ENCODE assay signal across 15 mouse cellular contexts in genomic region chr14:114880291-114880690, GRCm38 (mm10).
DNase-seq lines count a peak whose midpoint lies in the region; ATAC-seq and TF ChIP-seq lines count a peak whose summit lies in the region.
"Had no signal": no experiment of that assay in that cellular context is flagged by ENCODE, and none has a peak within 500 bp of the region (broad histone marks: within the 10 kb centered on the region; RNA-seq: fewer than 3 reads in every experiment).

No protein-coding gene starts in this region.

- no peak for TF ChIP-seq CTCF in lung, embryonic 14.5 days (IDR thresholded peaks at IDR 0.05; ENCODE audit: low read depth)
- no peak for TF ChIP-seq CTCF in lung, postnatal 0 days (IDR thresholded peaks at IDR 0.05)
- peak; percentile 49 for TF ChIP-seq CTCF in forebrain, postnatal 0 days (IDR thresholded peaks at IDR 0.05; ENCODE audit: low read depth)
- peak; percentile 23; the same call in 1 of the 2 replicates for TF ChIP-seq CTCF in stomach, postnatal 0 days (IDR thresholded peaks at IDR 0.05; ENCODE audit: low read depth)

- peak; percentile 16 for DNase-seq in lung, embryonic 14.5 days
- no peak for DNase-seq in lung, postnatal 0 days (ENCODE audit: low spot score)
- DNase-seq in forebrain, postnatal 0 days: peak; percentile 40
- no peak for DNase-seq in liver, embryonic 13.5 days
- DNase-seq in stomach, postnatal 0 days (ENCODE audit: low spot score): no peak
- DNase-seq in adrenal gland, postnatal 10 days: no peak
- no peak for DNase-seq in adrenal gland, adult 8-10 months
- DNase-seq: cerebellum, adult 9-11 months; gastrocnemius, postnatal 14 days; kidney, adult 8-10 months; spleen, adult 18-20 months; thymus, adult 2 months had no signal

- H3K27ac ChIP-seq in lung, embryonic 14.5 days (ENCODE audit: low read depth): no peak overlapping the region
- no peak overlapping the region for H3K27ac ChIP-seq in lung, postnatal 0 days (ENCODE audit: low read length)
- H3K27ac ChIP-seq in forebrain, postnatal 0 days (ENCODE audit: low read depth, low read length): no peak overlapping the region
- H3K27ac ChIP-seq in liver, embryonic 13.5 days: no peak overlapping the region
- no peak overlapping the region for H3K27ac ChIP-seq in stomach, postnatal 0 days (replicated peaks)
- H3K27ac ChIP-seq: liver, embryonic 15.5 days had no signal

- H3K9me3 ChIP-seq in lung, embryonic 14.5 days (ENCODE audit: low read depth, low read length): no peaks in the 10 kb centered on the region
- H3K9me3 ChIP-seq in lung, postnatal 0 days (ENCODE audit: low read length): no peaks in the 10 kb centered on the region
- H3K9me3 ChIP-seq in forebrain, postnatal 0 days (ENCODE audit: low read length): no peaks in the 10 kb centered on the region
- no peaks in the 10 kb centered on the region for H3K9me3 ChIP-seq in liver, embryonic 13.5 days (replicated peaks)
- H3K9me3 ChIP-seq in stomach, postnatal 0 days (ENCODE audit: control insufficient read depth, low read length): no peaks in the 10 kb centered on the region
- H3K9me3 ChIP-seq: liver, embryonic 15.5 days; megakaryocyte, embryonic 14.5 days had no signal

- H3K4me3 ChIP-seq in lung, embryonic 14.5 days (ENCODE audit: low read depth, low read length): no peak overlapping the region
- no peak overlapping the region for H3K4me3 ChIP-seq in lung, postnatal 0 days (ENCODE audit: low read depth, low read length)
- H3K4me3 ChIP-seq in forebrain, postnatal 0 days (ENCODE audit: low read depth, low read length): no peak overlapping the region
- H3K4me3 ChIP-seq in liver, embryonic 13.5 days (replicated peaks): no peak overlapping the region
- H3K4me3 ChIP-seq in stomach, postnatal 0 days (ENCODE audit: low read depth, low read length): no peak overlapping the region
- H3K4me3 ChIP-seq: liver, embryonic 15.5 days; megakaryocyte, embryonic 14.5 days had no signal

- H3K4me1 ChIP-seq in lung, embryonic 14.5 days (ENCODE audit: insufficient read depth): no peaks in the 10 kb centered on the region
- H3K4me1 ChIP-seq in lung, postnatal 0 days (ENCODE audit: insufficient read depth, low read depth, low read length): no peaks in the 10 kb centered on the region
- H3K4me1 ChIP-seq in forebrain, postnatal 0 days (ENCODE audit: insufficient read depth): no peaks in the 10 kb centered on the region
- H3K4me1 ChIP-seq in liver, embryonic 13.5 days (replicated peaks): no peaks in the 10 kb centered on the region
- H3K4me1 ChIP-seq in stomach, postnatal 0 days (replicated peaks; ENCODE audit: control insufficient read depth, insufficient read depth): no peaks in the 10 kb centered on the region
- H3K4me1 ChIP-seq: liver, embryonic 15.5 days had no signal

- no peaks in the 10 kb centered on the region for H3K36me3 ChIP-seq in lung, embryonic 14.5 days (ENCODE audit: insufficient read depth)
- H3K36me3 ChIP-seq in lung, postnatal 0 days (ENCODE audit: insufficient read depth, low read length): no peaks in the 10 kb centered on the region
- H3K36me3 ChIP-seq in forebrain, postnatal 0 days (ENCODE audit: insufficient read depth): no peaks in the 10 kb centered on the region
- H3K36me3 ChIP-seq in liver, embryonic 13.5 days: no peaks in the 10 kb centered on the region
- H3K36me3 ChIP-seq in stomach, postnatal 0 days (ENCODE audit: control insufficient read depth, insufficient read depth, low read length): no peaks in the 10 kb centered on the region
- H3K36me3 ChIP-seq: liver, embryonic 15.5 days had no signal

- no peaks in the 10 kb centered on the region for H3K27me3 ChIP-seq in lung, embryonic 14.5 days (ENCODE audit: insufficient read depth, low read length)
- H3K27me3 ChIP-seq in lung, postnatal 0 days (replicated peaks; ENCODE audit: insufficient read depth, low read length): no peaks in the 10 kb centered on the region
- H3K27me3 ChIP-seq in forebrain, postnatal 0 days (ENCODE audit: insufficient read depth, low read length): no peaks in the 10 kb centered on the region
- H3K27me3 ChIP-seq in liver, embryonic 13.5 days: no peaks in the 10 kb centered on the region
- H3K27me3 ChIP-seq in stomach, postnatal 0 days (ENCODE audit: control insufficient read depth, insufficient read depth, low read length): no peaks in the 10 kb centered on the region
- H3K27me3 ChIP-seq: CH12.LX; liver, embryonic 15.5 days; megakaryocyte, embryonic 14.5 days had no signal

- TF ChIP-seq EP300 in lung, postnatal 0 days (IDR thresholded peaks at IDR 0.05): no peak
- TF ChIP-seq EP300 in stomach, postnatal 0 days (optimal IDR thresholded peaks at IDR 0.05): no peak

- H3K9ac ChIP-seq in lung, embryonic 14.5 days: no peak overlapping the region
- no peak overlapping the region for H3K9ac ChIP-seq in lung, postnatal 0 days (replicated peaks; ENCODE audit: low read depth)
- no peak overlapping the region for H3K9ac ChIP-seq in forebrain, postnatal 0 days
- no peak overlapping the region for H3K9ac ChIP-seq in liver, embryonic 13.5 days
- no peak overlapping the region for H3K9ac ChIP-seq in stomach, postnatal 0 days (ENCODE audit: low read length)
- H3K9ac ChIP-seq: liver, embryonic 15.5 days had no signal

- 62% methylated on average over 4 of the region's 4 CpGs for WGBS in lung, embryonic 14.5 days
- 65% methylated on average over 4 of the region's 4 CpGs for WGBS in lung, postnatal 0 days
- WGBS in forebrain, postnatal 0 days: 39% methylated on average over 4 of the region's 4 CpGs
- WGBS in liver, embryonic 13.5 days (ENCODE audit: insufficient replicate concordance): 64% methylated on average over 4 of the region's 4 CpGs
- 33% methylated on average over 4 of the region's 4 CpGs for WGBS in stomach, postnatal 0 days

- no peak overlapping the region for H3K4me2 ChIP-seq in lung, embryonic 14.5 days
- no peak overlapping the region for H3K4me2 ChIP-seq in lung, postnatal 0 days (replicated peaks; ENCODE audit: low read depth, low read length)
- no peak overlapping the region for H3K4me2 ChIP-seq in forebrain, postnatal 0 days (ENCODE audit: low read depth)
- H3K4me2 ChIP-seq in liver, embryonic 13.5 days: no peak overlapping the region
- no peak overlapping the region for H3K4me2 ChIP-seq in stomach, postnatal 0 days (replicated peaks; ENCODE audit: low read depth)
- H3K4me2 ChIP-seq: liver, embryonic 15.5 days had no signal

- peak; percentile 54; the same call in 1 of the 2 replicates for ATAC-seq in lung, embryonic 14.5 days (ENCODE audit: insufficient read depth)
- ATAC-seq in lung, postnatal 0 days: no peak
- ATAC-seq in forebrain, postnatal 0 days: peak; percentile 89
- ATAC-seq in liver, embryonic 13.5 days (ENCODE audit: low read depth): peak; percentile 41; the same call in 1 of the 2 replicates
- peak; percentile 61; the same call in 1 of the 2 replicates for ATAC-seq in stomach, postnatal 0 days (ENCODE audit: low FRiP score, low TSS enrichment)

Comparison
In these comparisons a context has a peak if more than half of its experiments do, and no peak if none do; other contexts are left out.
1. DNase-seq: peak in lung, embryonic 14.5 days (single experiment) and forebrain, postnatal 0 days (single experiment); none in lung, postnatal 0 days (single experiment), liver, embryonic 13.5 days (single experiment), stomach, postnatal 0 days (single experiment), adrenal gland, postnatal 10 days (single experiment) and adrenal gland, adult 8-10 months (single experiment).
2. CTCF ChIP-seq: peak in forebrain, postnatal 0 days (single experiment) and stomach, postnatal 0 days (single experiment); none in lung, embryonic 14.5 days (single experiment) and lung, postnatal 0 days (single experiment).